Mouse (Mus musculus) forebrain, embryonic 15.5 days (tissue): ENCODE results near the gene Gsap. TPM values are rescaled to one million over a fixed set of nuclear protein-coding genes. Genes with fewer than 3 reads are reported as not detected.
A peak's percentile ranks its signal among the peaks of the same experiment; 100 is the strongest.

Experiments
- ATAC-seq: fragments of 200-750 bp; cut with Nextera tagmentation; replicated peaks from 2 replicates; pipeline ENCODE4 v1.8.0; 2017; ENCODE audit warnings: mild to moderate bottlenecking, moderate TSS enrichment, moderate library complexity
- H3K27ac ChIP-seq: fragments of 300-500 bp; sonication (generic); replicated peaks from 2 replicates; pipeline ENCODE4 v1.5.1; 2015; ENCODE audit warnings: mild to moderate bottlenecking, inconsistent platforms
- H3K27me3 ChIP-seq: fragments of 300-500 bp; sonication (generic); 2 replicates; pipeline ENCODE4 v1.6.1; 2015; ENCODE audit warnings: inconsistent platforms
- H3K36me3 ChIP-seq: fragments of 300-500 bp; sonication (generic); 2 replicates; pipeline ENCODE4 v1.6.1; 2015; ENCODE audit warnings: mild to moderate bottlenecking, inconsistent platforms
- H3K4me1 ChIP-seq: fragments of 300-500 bp; sonication (generic); 2 replicates; pipeline ENCODE4 v1.6.1; 2015; ENCODE audit warnings: inconsistent platforms
- H3K4me2 ChIP-seq: fragments of 300-500 bp; sonication (generic); replicated peaks from 2 replicates; pipeline ENCODE4 v1.6.1; 2015; ENCODE audit warnings: mild to moderate bottlenecking, inconsistent platforms
- H3K4me3 ChIP-seq: fragments of 300-500 bp; sonication (generic); 2 replicates; pipeline ENCODE4 v1.5.1; 2015; ENCODE audit warnings: mild to moderate bottlenecking, inconsistent platforms
- H3K9ac ChIP-seq: fragments of 300-500 bp; sonication (generic); replicated peaks from 2 replicates; pipeline ENCODE4 v1.6.1; 2015; ENCODE audit warnings: mild to moderate bottlenecking, inconsistent platforms
- H3K9me3 ChIP-seq: fragments of 300-500 bp; sonication (generic); 2 replicates; pipeline ENCODE4 v1.6.1; 2016; ENCODE audit warnings: inconsistent platforms
- WGBS: fragments of 180-500 bp; shearing (Covaris S2); methylation state at CpG from one replicate; pipeline ENCODE4 v1.1.7; 2015; ENCODE audit warnings: mixed read lengths; 5-methylcytosine and 5-hydroxymethylcytosine counted together
- polyA plus RNA-seq: library from polyadenylated mRNA; unstranded; fragments of >200 nt; fragmentation: Nextera tagmentation; extraction: Ambion mirVana; gene quantifications from 2 replicates; pipeline ENCODE4 v1.2.1, GENCODE M21; 2015

Gene Gsap
- polyA plus RNA-seq, 1 experiment from 2014 or later = 11.8 TPM

DNA sequence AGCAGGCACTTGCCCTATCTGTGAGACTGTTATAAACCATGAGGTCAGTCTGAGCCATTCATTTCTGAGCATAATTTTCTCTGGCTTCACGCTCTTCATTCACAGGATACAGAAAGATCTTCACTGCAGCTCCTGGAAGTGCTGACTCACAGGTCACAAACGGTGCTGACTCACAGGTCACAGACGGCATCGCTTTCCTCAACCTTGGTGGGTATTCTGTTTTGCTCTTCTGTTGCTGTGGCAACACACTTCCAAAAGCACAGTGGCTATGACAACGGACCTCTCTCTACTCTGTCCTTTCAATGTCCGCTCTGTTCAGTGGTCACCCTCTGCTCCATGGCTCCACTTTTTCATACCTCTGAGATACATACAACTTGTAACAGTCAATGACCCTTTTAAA is 60.7 kb downstream of the Gsap start:
- H3K4me1 ChIP-seq = no peaks in the 10 kb centered on the region
- H3K4me2 ChIP-seq = no peak overlapping the region
- no peaks in the 10 kb centered on the region for H3K9me3 ChIP-seq
- WGBS = 78% methylated on average over 6 of the region's 6 CpGs
- H3K36me3 ChIP-seq = no peaks in the 10 kb centered on the region
- no peaks in the 10 kb centered on the region for H3K27me3 ChIP-seq
- ATAC-seq = no peak
- no peak overlapping the region for H3K27ac ChIP-seq
- H3K4me3 ChIP-seq = no peak overlapping the region
- H3K9ac ChIP-seq = no peak overlapping the region

DNA sequence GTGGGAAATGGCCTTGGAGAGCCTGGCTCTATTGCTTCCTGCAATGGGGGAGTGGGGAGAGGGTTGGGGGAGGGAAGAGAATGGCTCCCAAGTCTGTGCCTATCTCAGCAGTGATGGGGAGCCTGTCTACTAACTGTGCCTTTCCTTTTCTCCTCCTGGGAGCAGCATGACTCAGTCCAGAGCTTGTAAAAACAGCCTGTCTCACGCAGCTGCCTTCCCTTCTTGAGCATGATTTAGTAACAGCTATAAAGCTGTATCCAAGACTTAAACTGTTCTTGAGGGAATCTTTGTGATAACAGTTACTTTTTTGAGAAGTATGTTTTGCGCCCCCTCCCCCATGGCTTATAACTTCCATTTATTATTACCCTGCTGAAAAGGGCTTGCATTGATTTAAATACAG is 61.9 kb downstream of the Gsap start:
- H3K36me3 ChIP-seq = no peaks in the 10 kb centered on the region
- no peaks in the 10 kb centered on the region for H3K27me3 ChIP-seq
- WGBS = 80% methylated on average over 2 of the region's 2 CpGs
- H3K4me2 ChIP-seq = no peak overlapping the region
- H3K9ac ChIP-seq = no peak overlapping the region
- no peaks in the 10 kb centered on the region for H3K9me3 ChIP-seq
- H3K4me1 ChIP-seq = no peaks in the 10 kb centered on the region
- no peak for ATAC-seq
- H3K27ac ChIP-seq = no peak overlapping the region
- no peak overlapping the region for H3K4me3 ChIP-seq

DNA sequence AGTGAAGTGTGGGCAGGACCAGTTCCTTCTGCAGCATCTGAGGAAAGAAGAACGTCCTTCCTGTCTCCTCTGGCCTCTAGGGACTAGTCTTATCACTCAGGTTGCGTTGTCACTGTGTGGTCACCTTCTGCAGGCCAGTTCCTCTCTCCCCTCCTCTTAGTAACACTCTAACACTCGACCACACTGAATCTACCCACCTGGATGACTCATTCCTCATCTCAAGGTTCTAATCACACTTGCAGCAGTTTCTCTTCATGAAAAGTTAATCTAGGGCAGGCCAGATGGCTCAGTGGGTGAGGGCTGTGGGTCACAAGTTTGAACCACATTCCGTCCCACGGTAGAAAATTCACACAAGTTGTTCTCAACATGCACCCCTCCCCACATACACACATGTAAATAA is 62.8 kb downstream of the Gsap start:
- Histone ChIP-seq H3K27ac (no peak overlapping the region), H3K4me1 (no peaks in the 10 kb centered on the region), H3K9ac (no peak overlapping the region), H3K4me3 (no peak overlapping the region), H3K4me2 (no peak overlapping the region), H3K27me3 (no peaks in the 10 kb centered on the region), H3K36me3 (no peaks in the 10 kb centered on the region), H3K9me3 (no peaks in the 10 kb centered on the region)
- no peak for ATAC-seq
- 77% methylated on average over 5 of the region's 5 CpGs for WGBS

DNA sequence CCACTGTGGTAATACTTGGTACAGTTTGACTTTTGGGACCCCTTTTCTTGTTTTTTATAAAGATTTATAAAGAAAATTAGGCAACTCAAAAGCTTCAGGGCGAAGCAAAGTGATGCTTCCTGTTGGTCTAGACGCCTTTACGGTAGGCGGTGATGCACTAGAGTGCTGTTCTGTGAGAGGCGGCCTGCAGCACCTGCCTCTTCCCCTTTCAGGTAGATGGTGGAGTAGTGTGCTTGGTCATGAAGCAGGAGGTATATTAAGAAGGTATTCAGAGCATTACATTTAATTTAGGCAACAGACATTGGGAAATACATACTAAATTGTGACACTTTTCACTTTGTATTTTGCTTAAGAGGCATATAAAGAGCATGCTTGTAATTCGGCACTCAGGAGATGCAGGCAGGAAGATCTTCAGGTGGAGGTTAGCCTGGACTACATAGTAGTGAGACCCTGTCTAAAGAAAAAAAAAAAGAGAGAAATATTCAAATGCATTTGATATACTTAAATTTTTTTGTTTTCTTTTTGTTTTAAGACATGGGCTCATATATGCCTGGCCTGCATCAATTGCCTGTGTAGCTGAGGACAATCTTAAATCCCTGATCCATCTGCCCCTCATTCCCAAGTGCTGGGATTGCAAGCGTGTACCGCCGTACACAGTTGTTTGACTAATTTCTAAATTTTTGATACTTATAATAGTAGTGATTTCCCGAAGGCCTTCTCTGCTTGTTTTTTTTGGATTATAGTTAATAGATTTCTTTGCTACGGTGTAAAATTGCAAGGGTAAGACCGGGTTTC is 68.9 kb downstream of the Gsap start:
- Histone ChIP-seq H3K4me1 (no peaks in the 10 kb centered on the region), H3K27me3 (no peaks in the 10 kb centered on the region), H3K27ac (no peak overlapping the region), H3K9me3 (no peaks in the 10 kb centered on the region), H3K4me2 (no peak overlapping the region), H3K9ac (no peak overlapping the region), H3K36me3 (no peaks in the 10 kb centered on the region), H3K4me3 (no peak overlapping the region)
- 93% methylated on average over 12 of the region's 12 CpGs for WGBS
- ATAC-seq = no peak

DNA sequence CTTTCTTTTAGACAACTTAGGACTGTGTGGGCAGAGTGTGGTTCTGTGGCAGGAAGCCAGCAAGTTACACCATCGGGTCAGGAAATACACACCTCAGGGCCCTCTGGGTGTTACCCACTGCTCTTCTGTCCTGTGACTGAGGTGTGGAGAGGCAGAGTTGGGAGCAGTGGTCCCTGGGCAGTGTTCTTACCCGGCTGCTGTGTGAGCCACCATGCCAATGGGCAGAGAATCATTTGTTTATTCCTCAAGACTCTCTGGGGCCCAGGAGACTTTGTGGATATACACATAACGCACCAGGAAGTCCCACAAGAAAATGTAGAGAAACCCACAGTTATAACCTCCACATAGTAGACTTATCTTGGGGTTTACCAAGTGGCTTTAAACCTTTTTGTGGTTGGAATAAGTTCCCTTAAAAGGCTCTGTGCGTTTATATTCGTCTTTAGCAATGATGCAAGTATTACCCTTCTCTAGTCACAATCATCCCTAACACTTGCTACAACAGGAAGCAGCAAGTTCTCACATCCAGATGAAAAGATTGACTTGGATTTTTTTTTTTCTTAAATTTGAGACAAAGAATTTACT is 69.6 kb downstream of the Gsap start:
- 93% methylated on average over 5 of the region's 5 CpGs for WGBS
- no peak for ATAC-seq
- H3K4me1 ChIP-seq = no peaks in the 10 kb centered on the region
- no peak overlapping the region for H3K4me2 ChIP-seq
- no peaks in the 10 kb centered on the region for H3K36me3 ChIP-seq
- H3K9ac ChIP-seq = no peak overlapping the region
- no peaks in the 10 kb centered on the region for H3K27me3 ChIP-seq
- no peak overlapping the region for H3K27ac ChIP-seq
- H3K9me3 ChIP-seq = no peaks in the 10 kb centered on the region
- H3K4me3 ChIP-seq = no peak overlapping the region

DNA sequence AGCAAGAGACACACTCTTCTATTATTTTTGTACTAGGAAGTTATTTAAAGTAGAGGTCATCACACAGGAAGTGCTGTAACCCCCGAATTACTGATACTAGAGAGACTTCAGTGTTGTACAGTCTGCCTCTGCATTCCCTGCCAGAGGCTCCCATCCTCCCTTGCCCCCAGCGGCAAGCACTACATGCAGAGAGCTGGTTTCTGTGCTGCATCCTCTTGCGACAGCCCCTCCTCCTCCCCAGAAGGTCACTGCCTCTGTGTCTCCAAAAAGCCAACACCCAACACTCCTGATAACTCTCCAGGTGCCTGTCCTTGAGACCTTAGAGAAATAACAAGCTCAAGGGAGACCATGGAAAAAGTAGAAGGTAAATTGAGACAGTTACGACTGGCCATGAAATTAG is 71.1 kb downstream of the Gsap start:
- H3K4me1 ChIP-seq = peaks cover 12% of the 10 kb centered on the region; the same call in 1 of the 2 replicates
- no peaks in the 10 kb centered on the region for H3K36me3 ChIP-seq
- ATAC-seq = no peak
- H3K9me3 ChIP-seq = no peaks in the 10 kb centered on the region
- H3K27ac ChIP-seq = no peak overlapping the region
- H3K27me3 ChIP-seq = no peaks in the 10 kb centered on the region
- no peak overlapping the region for H3K4me3 ChIP-seq
- no peak overlapping the region for H3K4me2 ChIP-seq
- 73% methylated on average over 4 of the region's 4 CpGs for WGBS
- no peak overlapping the region for H3K9ac ChIP-seq

DNA sequence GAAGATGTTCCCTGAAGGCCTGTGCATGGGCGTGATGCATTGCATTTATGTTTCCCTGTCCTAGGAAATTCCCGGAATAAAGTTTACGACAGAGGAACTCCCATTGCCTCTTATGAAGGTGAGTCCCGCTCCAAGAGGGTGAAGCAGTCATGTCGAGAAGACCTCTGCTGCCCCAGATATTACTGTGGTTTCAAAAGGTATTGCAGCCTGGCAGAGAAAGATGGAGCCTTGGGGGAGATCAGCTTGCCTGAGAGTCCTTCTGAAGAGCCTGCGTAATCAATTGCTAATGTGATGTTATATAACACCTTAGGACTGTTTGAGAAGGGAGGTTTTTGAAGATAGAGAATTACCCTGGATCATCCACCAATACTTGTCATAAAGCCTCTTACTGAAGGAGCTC is 71.8 kb downstream of the Gsap start:
- WGBS = 68% methylated on average over 6 of the region's 6 CpGs
- H3K9ac ChIP-seq = no peak overlapping the region

DNA sequence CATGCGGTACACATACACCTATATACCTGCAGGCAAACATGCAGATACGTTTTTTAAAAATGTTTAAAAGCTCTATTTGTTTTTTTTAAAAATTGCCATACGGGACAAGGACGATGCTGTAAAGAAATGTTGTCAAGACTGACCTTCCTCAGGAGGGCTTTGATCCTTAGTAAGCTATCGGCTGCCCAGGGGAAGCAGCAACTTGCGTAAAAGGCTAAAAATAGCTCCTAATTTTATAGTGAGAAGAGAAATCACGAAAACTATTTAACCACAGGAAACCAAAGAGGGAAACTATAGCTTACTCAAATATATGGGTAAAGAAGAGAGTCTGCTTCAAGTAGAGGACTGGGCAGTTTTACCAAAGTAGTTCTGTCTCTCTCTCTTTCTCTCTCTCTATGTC is 74.7 kb downstream of the Gsap start:
- Histone ChIP-seq H3K9me3 (no peaks in the 10 kb centered on the region), H3K4me3 (no peak overlapping the region), H3K27ac (no peak overlapping the region), H3K4me1 (peaks cover 25% of the 10 kb centered on the region), H3K27me3 (no peaks in the 10 kb centered on the region), H3K9ac (no peak overlapping the region), H3K4me2 (no peak overlapping the region), H3K36me3 (no peaks in the 10 kb centered on the region)
- no peak for ATAC-seq
- 83% methylated on average over 7 of the region's 7 CpGs for WGBS

More for the DNA sequence above, 71.8 kb downstream of the Gsap start:
- Histone ChIP-seq H3K27me3 (no peaks in the 10 kb centered on the region), H3K9me3 (no peaks in the 10 kb centered on the region), H3K36me3 (no peaks in the 10 kb centered on the region), H3K4me1 (peaks cover 14% of the 10 kb centered on the region; the same call in 1 of the 2 replicates), H3K4me3 (no peak overlapping the region), H3K27ac (no peak overlapping the region), H3K4me2 (no peak overlapping the region)
- no peak for ATAC-seq

DNA sequence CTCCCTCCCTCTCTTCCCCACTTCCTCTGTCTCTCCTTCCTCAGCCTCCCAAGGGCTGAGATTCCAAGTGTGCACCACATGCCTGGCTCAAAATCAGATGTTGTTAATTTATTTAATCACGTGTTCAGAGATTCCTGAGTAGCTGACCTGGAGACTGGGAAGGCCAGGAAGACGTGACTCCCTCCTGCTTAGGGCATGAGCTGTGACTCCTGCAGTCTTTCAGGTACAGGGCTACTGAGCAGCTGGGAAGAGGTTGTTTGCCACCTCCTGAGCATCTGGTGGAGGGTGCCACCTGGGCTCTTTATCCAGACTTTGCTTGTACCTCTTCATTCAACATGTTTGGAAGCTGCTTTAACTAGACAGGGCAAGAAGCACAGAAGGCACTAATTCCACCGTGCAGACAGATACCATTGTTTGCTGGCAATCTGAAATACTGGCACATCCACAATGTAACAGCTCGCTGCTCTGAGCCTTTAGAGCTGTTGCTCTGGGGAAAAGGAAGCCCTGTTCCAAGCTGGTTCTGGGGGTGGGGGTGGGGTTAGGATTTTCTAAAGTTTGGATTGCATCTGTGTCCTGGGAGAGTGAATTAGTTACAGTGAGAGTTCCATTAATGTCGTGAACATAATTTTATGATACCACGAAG is 75.3 kb downstream of the Gsap start:
- Histone ChIP-seq H3K27me3 (no peaks in the 10 kb centered on the region), H3K4me1 (peaks cover 25% of the 10 kb centered on the region), H3K36me3 (no peaks in the 10 kb centered on the region), H3K4me2 (no peak overlapping the region), H3K4me3 (no peak overlapping the region), H3K9ac (no peak overlapping the region; the same call in 1 of the 2 replicates), H3K9me3 (no peaks in the 10 kb centered on the region), H3K27ac (peak overlapping the region; percentile 41)
- WGBS = 41% methylated on average over 6 of the region's 6 CpGs
- ATAC-seq = no peak

DNA sequence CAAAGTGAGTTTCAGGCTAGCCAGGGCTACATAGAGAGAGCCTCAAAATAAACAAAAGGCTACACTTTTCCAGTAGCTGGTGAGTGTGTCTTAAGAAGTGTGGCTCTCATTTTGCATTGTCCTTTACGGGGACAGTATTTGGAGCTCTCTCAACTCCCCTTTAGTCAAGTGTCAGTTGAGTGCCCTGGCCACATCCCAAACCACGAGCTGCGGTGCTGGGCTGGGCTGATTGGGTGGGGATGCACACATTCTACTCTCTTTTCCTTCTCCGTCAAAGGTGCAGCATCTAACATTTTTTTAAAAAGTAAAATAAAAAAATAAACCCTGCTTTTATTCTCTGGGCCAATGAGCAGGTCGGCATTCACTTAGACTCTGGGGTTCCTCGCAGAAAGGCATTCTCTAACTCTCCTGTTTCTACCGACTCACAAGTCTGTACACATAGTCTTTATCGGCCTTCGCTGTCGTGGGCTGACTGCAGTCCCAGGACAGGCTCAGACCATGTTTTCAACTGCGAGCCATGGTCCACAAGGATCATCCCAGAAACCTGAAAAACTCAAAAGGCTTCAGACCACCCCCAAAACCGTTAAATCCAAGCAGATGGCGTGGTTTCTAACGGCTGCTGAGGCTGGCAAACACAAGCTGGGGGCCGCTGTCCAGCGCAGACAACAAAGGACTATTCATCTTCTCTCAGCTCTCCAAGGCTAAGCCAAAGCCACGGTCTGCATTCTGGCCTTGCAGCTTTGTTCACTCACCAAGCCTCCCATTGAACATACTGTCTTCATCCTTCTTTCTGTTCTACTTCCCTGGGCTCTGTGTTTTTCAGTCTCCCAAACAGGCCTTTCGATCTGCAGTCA is 77.4 kb downstream of the Gsap start:
- H3K9me3 ChIP-seq = no peaks in the 10 kb centered on the region
- WGBS = 29% methylated on average over 18 of the region's 18 CpGs
- no peaks in the 10 kb centered on the region for H3K27me3 ChIP-seq
- H3K9ac ChIP-seq = no peak overlapping the region
- H3K4me3 ChIP-seq = no peak overlapping the region
- H3K27ac ChIP-seq = peak overlapping the region; percentile 73
- peak; percentile 71 for ATAC-seq
- H3K4me2 ChIP-seq = no peak overlapping the region
- H3K36me3 ChIP-seq = no peaks in the 10 kb centered on the region
- peaks cover 25% of the 10 kb centered on the region for H3K4me1 ChIP-seq

DNA sequence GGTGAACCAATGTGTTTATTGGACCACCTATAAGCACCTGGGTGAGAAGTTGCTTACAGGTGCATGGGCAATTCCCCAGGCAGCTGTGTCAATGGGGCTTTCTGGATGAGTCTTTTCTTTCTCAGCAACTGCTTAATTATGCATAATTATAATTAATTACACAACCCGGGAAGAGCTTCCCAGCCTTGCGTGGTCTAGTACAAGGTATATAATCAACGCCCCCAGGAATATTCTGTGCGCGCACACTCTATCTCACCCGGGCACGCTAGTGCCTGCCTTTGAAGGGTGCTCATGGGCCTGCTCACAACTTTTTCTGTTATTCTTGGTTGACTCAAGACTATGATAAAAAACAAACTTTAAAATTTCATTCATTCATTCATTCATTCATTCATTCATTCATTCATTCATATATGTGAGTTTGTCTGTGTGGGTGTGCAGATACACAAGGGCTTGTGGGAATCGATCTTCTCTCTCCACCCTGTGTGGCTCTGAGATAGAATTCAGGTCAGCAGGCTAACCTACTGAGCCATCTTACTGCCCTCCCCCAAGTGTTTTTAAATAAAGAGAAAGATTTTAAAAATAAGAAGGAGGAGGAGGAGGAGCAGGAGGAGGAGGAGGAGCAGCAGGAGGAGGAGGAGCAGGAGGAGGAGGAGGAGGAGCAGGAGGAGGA is 78.4 kb downstream of the Gsap start:
- no peaks in the 10 kb centered on the region for H3K27me3 ChIP-seq
- no peak overlapping the region for H3K4me2 ChIP-seq
- H3K36me3 ChIP-seq = no peaks in the 10 kb centered on the region
- peak; percentile 70 for ATAC-seq
- H3K9me3 ChIP-seq = no peaks in the 10 kb centered on the region
- H3K4me1 ChIP-seq = peaks cover 25% of the 10 kb centered on the region
- WGBS = 58% methylated on average over 8 of the region's 8 CpGs
- 0 out of 2 replicates have a peak overlapping the region, but pooled peaks have one; percentile 73 for H3K27ac ChIP-seq
- no peak overlapping the region for H3K9ac ChIP-seq
- no peak overlapping the region for H3K4me3 ChIP-seq
